Mouse (Mus musculus) lung, embryonic 15.5 days (tissue): Measurements from ENCODE around the gene Alg1. TPM values are rescaled to one million over a fixed set of nuclear protein-coding genes. Genes with fewer than 3 reads are reported as not detected.
"Not testable (repeated sequence)": the region's sequence is repeated elsewhere in the genome, so short reads cannot be mapped to it uniquely, and the experiment has no call there.

Experiments
- ATAC-seq: fragments of 200-750 bp; cut with Nextera tagmentation; 2 replicates; pipeline ENCODE4 v1.8.0; 2017; ENCODE audit warnings: moderate number of reproducible peaks, borderline replicate concordance; ENCODE audit not compliant: low FRiP score, low TSS enrichment; ENCODE audit errors: extremely low read depth
- H3K27ac ChIP-seq: fragments of 300-500 bp; sonication (generic); 2 replicates; pipeline ENCODE4 v1.5.1; 2015; ENCODE audit warnings: moderate library complexity, mild to moderate bottlenecking, inconsistent platforms
- H3K27me3 ChIP-seq: fragments of 300-500 bp; sonication (generic); 2 replicates; pipeline ENCODE4 v1.6.1; 2015; ENCODE audit warnings: inconsistent platforms
- H3K36me3 ChIP-seq: fragments of 300-500 bp; sonication (generic); 2 replicates; pipeline ENCODE4 v1.6.1; 2015; ENCODE audit warnings: inconsistent platforms
- H3K4me1 ChIP-seq: fragments of 300-500 bp; sonication (generic); 2 replicates; pipeline ENCODE4 v1.6.1; 2015; ENCODE audit warnings: inconsistent platforms
- H3K4me2 ChIP-seq: fragments of 300-500 bp; sonication (generic); 2 replicates; pipeline ENCODE4 v1.6.1; 2015; ENCODE audit warnings: inconsistent platforms, mild to moderate bottlenecking, moderate library complexity
- H3K4me3 ChIP-seq: fragments of 300-500 bp; sonication (generic); 2 replicates; pipeline ENCODE4 v1.5.1; 2015; ENCODE audit warnings: mild to moderate bottlenecking, inconsistent platforms
- H3K9ac ChIP-seq: fragments of 300-500 bp; sonication (generic); 2 replicates; pipeline ENCODE4 v1.6.1; 2015; ENCODE audit warnings: inconsistent platforms
- H3K9me3 ChIP-seq: fragments of 300-500 bp; sonication (generic); 2 replicates; pipeline ENCODE4 v1.6.1; 2016; ENCODE audit warnings: inconsistent platforms
- WGBS: fragments of 180-500 bp; shearing (Covaris S2); methylation state at CpG from one replicate; pipeline ENCODE4 v1.1.7; 2015; 5-methylcytosine and 5-hydroxymethylcytosine counted together
- polyA plus RNA-seq: library from polyadenylated mRNA; unstranded; fragments of >200 nt; fragmentation: Nextera tagmentation; extraction: Ambion mirVana; gene quantifications from 2 replicates; pipeline ENCODE4 v1.2.1, GENCODE M21; 2015

The Alg1 gene
- polyA plus RNA-seq, 1 experiment from 2014 or later = 35.7 TPM

- 65% methylated on average over 2 of the region's 2 CpGs for WGBS
- Histone ChIP-seq H3K4me3 (no peak overlapping the region), H3K9ac (no peak overlapping the region), H3K27ac (no peak overlapping the region), H3K36me3 (no peaks in the 10 kb centered on the region), H3K4me2 (no peak overlapping the region), H3K9me3 (no peaks in the 10 kb centered on the region), H3K4me1 (no peaks in the 10 kb centered on the region), H3K27me3 (no peaks in the 10 kb centered on the region)
- no peak for ATAC-seq
Measured at GRCm38 (mm10) chr16:5210365-5210764, 23.1 kb upstream of the Alg1 start.

GRCm38 (mm10) chr16:5212150-5212549, 21.3 kb upstream of the Alg1 start:
- 86% methylated on average over 3 of the region's 3 CpGs for WGBS
- H3K4me1 ChIP-seq = no peaks in the 10 kb centered on the region
- ATAC-seq = no peak

GRCm38 (mm10) chr16:5214126-5214525, 19.3 kb upstream of the Alg1 start:
- Histone ChIP-seq H3K4me2 (no peak overlapping the region), H3K9ac (no peak overlapping the region), H3K27ac (no peak overlapping the region), H3K9me3 (no peaks in the 10 kb centered on the region), H3K4me1 (no peaks in the 10 kb centered on the region), H3K27me3 (no peaks in the 10 kb centered on the region), H3K36me3 (no peaks in the 10 kb centered on the region), H3K4me3 (no peak overlapping the region)
- ATAC-seq = no peak
- WGBS = 79% methylated on average over 2 of the region's 2 CpGs

More at GRCm38 (mm10) chr16:5212150-5212549, 21.3 kb upstream of the Alg1 start:
- H3K27ac ChIP-seq = no peak overlapping the region
- H3K36me3 ChIP-seq = no peaks in the 10 kb centered on the region
- H3K9me3 ChIP-seq = no peaks in the 10 kb centered on the region
- no peak overlapping the region for H3K4me3 ChIP-seq
- H3K4me2 ChIP-seq = no peak overlapping the region
- H3K9ac ChIP-seq = no peak overlapping the region
- no peaks in the 10 kb centered on the region for H3K27me3 ChIP-seq

GRCm38 (mm10) chr16:5216686-5217085, 16.7 kb upstream of the Alg1 start:
- Histone ChIP-seq H3K27ac (no peak overlapping the region), H3K4me2 (no peak overlapping the region), H3K27me3 (no peaks in the 10 kb centered on the region), H3K36me3 (no peaks in the 10 kb centered on the region), H3K9me3 (no peaks in the 10 kb centered on the region), H3K4me3 (no peak overlapping the region), H3K9ac (no peak overlapping the region), H3K4me1 (0 out of 2 replicates have a peak, but pooled peaks cover 4% of the 10 kb centered on the region)
- WGBS = 42% methylated on average over 6 of the region's 6 CpGs
- no peak for ATAC-seq

- 0 out of 2 replicates have a peak, but pooled peaks cover 8% of the 10 kb centered on the region for H3K4me1 ChIP-seq
- H3K4me2 ChIP-seq = no peak overlapping the region
- no peak overlapping the region for H3K4me3 ChIP-seq
- no peaks in the 10 kb centered on the region for H3K9me3 ChIP-seq
- H3K27me3 ChIP-seq = no peaks in the 10 kb centered on the region
- no peak overlapping the region for H3K27ac ChIP-seq
- H3K36me3 ChIP-seq = no peaks in the 10 kb centered on the region
- H3K9ac ChIP-seq = no peak overlapping the region
- WGBS = 65% methylated on average over 5 of the region's 5 CpGs
- no peak for ATAC-seq
Measured at GRCm38 (mm10) chr16:5217341-5218133, 15.9 kb upstream of the Alg1 start.

GRCm38 (mm10) chr16:5221403-5221802, 12.0 kb upstream of the Alg1 start:
- H3K4me2 ChIP-seq = peak overlapping the region; percentile 33
- H3K27me3 ChIP-seq = no peaks in the 10 kb centered on the region
- 0 out of 2 replicates have a peak, but pooled peaks cover 8% of the 10 kb centered on the region for H3K4me1 ChIP-seq
- no peak overlapping the region for H3K4me3 ChIP-seq
- 0 out of 2 replicates have a peak, but pooled peaks have one; percentile 31 for ATAC-seq
- no peak overlapping the region for H3K9ac ChIP-seq
- H3K9me3 ChIP-seq = no peaks in the 10 kb centered on the region
- peak overlapping the region; percentile 74 for H3K27ac ChIP-seq
- H3K36me3 ChIP-seq = no peaks in the 10 kb centered on the region
- 43% methylated on average over 4 of the region's 4 CpGs for WGBS

- H3K9ac ChIP-seq = no peak within 1 kb of the TSS
- peak within 1 kb of the TSS; percentile 33 for H3K4me2 ChIP-seq
- H3K27ac ChIP-seq = peak within 1 kb of the TSS; percentile 74
- no peaks in the 10 kb centered on the region for H3K36me3 ChIP-seq
- 55% methylated on average over 6 of the region's 6 CpGs for WGBS
- no peaks in the 10 kb centered on the region for H3K9me3 ChIP-seq
- H3K27me3 ChIP-seq = no peaks in the 10 kb centered on the region
- H3K4me3 ChIP-seq = peak within 1 kb of the TSS; percentile 19; the same call in 1 of the 2 replicates
- 0 out of 2 replicates have a peak, but pooled peaks cover 8% of the 10 kb centered on the region for H3K4me1 ChIP-seq
- ATAC-seq = peak; percentile 49; the same call in 1 of the 2 replicates
Measured at GRCm38 (mm10) chr16:5222140-5222539, 11.3 kb upstream of the Alg1 start, which contains the start of gene AU021092. Gene AU021092, minus strand, starts transcription at chr16:5222299.

GRCm38 (mm10) chr16:5226534-5226933, 6.9 kb upstream of the Alg1 start:
- H3K4me1 ChIP-seq, H3K4me2 ChIP-seq, H3K27me3 ChIP-seq, H3K27ac ChIP-seq, H3K36me3 ChIP-seq, ATAC-seq, H3K9me3 ChIP-seq, H3K4me3 ChIP-seq, H3K9ac ChIP-seq: not testable (repeated sequence)
- WGBS = 2% methylated on average over 1 of the region's 1 CpGs

GRCm38 (mm10) chr16:5227501-5227900, 5.9 kb upstream of the Alg1 start:
- not testable (repeated sequence) for H3K9ac ChIP-seq, H3K4me3 ChIP-seq, H3K27me3 ChIP-seq, H3K36me3 ChIP-seq, H3K9me3 ChIP-seq, H3K4me1 ChIP-seq, H3K27ac ChIP-seq, ATAC-seq, H3K4me2 ChIP-seq
- 73% methylated on average over 19 of the region's 19 CpGs for WGBS

GRCm38 (mm10) chr16:5228103-5228502, 5.3 kb upstream of the Alg1 start:
- H3K27me3 ChIP-seq, H3K9me3 ChIP-seq, H3K4me1 ChIP-seq, H3K4me2 ChIP-seq, ATAC-seq, H3K27ac ChIP-seq, H3K36me3 ChIP-seq, H3K4me3 ChIP-seq, H3K9ac ChIP-seq: not testable (repeated sequence)
- WGBS = 73% methylated on average over 3 of the region's 3 CpGs

GRCm38 (mm10) chr16:5232982-5233381, 439 bp upstream of the Alg1 start:
- Histone ChIP-seq H3K4me2 (peak overlapping the region; percentile 70; the same call in 1 of the 2 replicates), H3K9me3 (no peaks in the 10 kb centered on the region), H3K9ac (no peak overlapping the region), H3K36me3 (peaks cover 6% of the 10 kb centered on the region; the same call in 1 of the 2 replicates), H3K4me3 (peak overlapping the region; percentile 78), H3K27me3 (no peaks in the 10 kb centered on the region), H3K4me1 (peaks cover 7% of the 10 kb centered on the region), H3K27ac (peak overlapping the region; percentile 30; the same call in 1 of the 2 replicates)
- WGBS = 66% methylated on average over 4 of the region's 4 CpGs
- peak; percentile 9; the same call in 1 of the 2 replicates for ATAC-seq

GRCm38 (mm10) chr16:5242355-5242754, 8.9 kb downstream of the Alg1 start:
- Histone ChIP-seq H3K4me1 (no peaks in the 10 kb centered on the region), H3K4me3 (no peak overlapping the region), H3K27me3 (no peaks in the 10 kb centered on the region), H3K9me3 (no peaks in the 10 kb centered on the region), H3K9ac (no peak overlapping the region), H3K4me2 (no peak overlapping the region), H3K27ac (no peak overlapping the region), H3K36me3 (peaks cover 48% of the 10 kb centered on the region)
- ATAC-seq = no peak
- WGBS = 86% methylated on average over 4 of the region's 4 CpGs
